Mouse (Mus musculus) CH12.LX (cell line): ENCODE measurements around the gene Gm49450.

Experiments
- CTCF ChIP-seq, 2 experiments: IDR thresholded peaks in 1 of 2; conservative IDR thresholded peaks in 1 of 2; 2 replicates each; pipeline ENCODE4 v1.5.1; 2011 to 2012; ENCODE audit warnings: low read depth in 2 of 2, low read length in 2 of 2, improper control_type of control experiment in 1 of 2, inconsistent platforms in 1 of 2, mild to moderate bottlenecking in 1 of 2, moderate library complexity in 1 of 2
- EP300 ChIP-seq: IDR thresholded peaks from 2 replicates; pipeline ENCODE4 v1.6.1; 2011; ENCODE audit warnings: low read length, improper control_type of control experiment
- ETS1 ChIP-seq: conservative IDR thresholded peaks from 2 replicates; pipeline ENCODE4 v1.6.1; 2012; ENCODE audit warnings: low read depth, mild to moderate bottlenecking, inconsistent platforms, low read length, improper control_type of control experiment, moderate library complexity
- GABPA ChIP-seq: IDR thresholded peaks from 2 replicates; pipeline ENCODE4 v1.6.1; 2012; ENCODE audit warnings: low read depth, low read length, improper control_type of control experiment, inconsistent platforms; ENCODE audit not compliant: insufficient replicate concordance
- IRF4 ChIP-seq: IDR thresholded peaks from 2 replicates; pipeline ENCODE4 v1.6.1; 2014; ENCODE audit warnings: low read depth, mild to moderate bottlenecking, inconsistent platforms, low read length, improper control_type of control experiment
- JUND ChIP-seq: conservative IDR thresholded peaks from 2 replicates; pipeline ENCODE4 v1.6.1; 2011; ENCODE audit warnings: low read depth, low read length, improper control_type of control experiment
- MYC ChIP-seq: IDR thresholded peaks from 2 replicates; pipeline ENCODE4 v1.6.1; 2011; ENCODE audit warnings: low read depth, mild to moderate bottlenecking, improper control_type of control experiment, low read length
- NRF1 ChIP-seq: IDR thresholded peaks from 2 replicates; pipeline ENCODE4 v1.6.1; 2014; ENCODE audit warnings: low read depth, mild to moderate bottlenecking, inconsistent platforms, low read length, improper control_type of control experiment, moderate library complexity
- POLR2A ChIP-seq: IDR thresholded peaks from 2 replicates; pipeline ENCODE4 v1.6.1; 2011; ENCODE audit warnings: low read depth, mild to moderate bottlenecking, improper control_type of control experiment, low read length
- POLR2AphosphoS2 ChIP-seq: IDR thresholded peaks from 2 replicates; pipeline ENCODE4 v1.6.1; 2011; ENCODE audit warnings: low read depth, low read length, improper control_type of control experiment
- SMC3 ChIP-seq: IDR thresholded peaks from 2 replicates; pipeline ENCODE4 v1.6.1; 2011; ENCODE audit warnings: low read depth, low read length, improper control_type of control experiment
- TCF12 ChIP-seq: IDR thresholded peaks from 2 replicates; pipeline ENCODE4 v1.6.1; 2014; ENCODE audit warnings: low read depth, mild to moderate bottlenecking, inconsistent platforms, low read length, improper control_type of control experiment
- ZC3H11A ChIP-seq: IDR thresholded peaks from 2 replicates; pipeline ENCODE4 v1.6.1; 2012; ENCODE audit warnings: low read depth, mild to moderate bottlenecking, inconsistent platforms, low read length, improper control_type of control experiment

DNA sequence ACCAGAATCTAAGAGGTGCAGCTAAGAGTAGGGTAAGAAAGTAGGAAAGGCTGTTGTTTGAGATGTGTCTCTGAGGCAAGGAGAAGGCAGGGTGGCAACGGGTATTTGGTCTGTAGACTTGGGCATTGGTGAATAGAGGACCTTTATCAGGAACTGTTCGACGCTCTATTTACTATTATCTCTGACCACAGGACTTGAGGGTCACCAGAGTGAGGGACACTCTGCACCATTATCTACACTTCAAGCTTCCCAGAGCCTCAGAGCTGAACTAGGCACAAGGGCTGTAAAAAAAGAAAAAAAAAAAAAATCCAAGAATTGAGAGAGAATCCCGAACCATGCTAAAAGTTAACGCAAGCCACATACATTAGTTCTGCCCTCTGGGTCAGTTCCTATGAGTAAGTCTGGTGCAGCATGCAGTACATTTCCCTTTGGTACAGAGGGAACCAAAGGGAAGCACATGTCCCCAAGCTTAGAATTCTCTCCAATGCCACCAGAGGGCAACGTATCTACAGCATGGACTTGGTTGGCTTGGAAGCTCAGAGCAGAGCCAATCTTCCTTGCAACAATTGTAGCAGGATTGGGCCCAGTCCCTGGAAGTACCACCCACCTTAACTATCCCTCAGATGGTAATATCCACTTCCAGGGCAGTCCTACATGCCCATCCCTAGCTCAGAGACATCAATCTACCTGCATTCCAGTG, 61.3 kb downstream of the Gm49450 start:
- peak; percentile 78 to 97 for TF ChIP-seq CTCF (conservative IDR thresholded peaks at IDR 0.05 in 1 of 2, IDR thresholded peaks at IDR 0.05 in 1 of 2; ENCODE audit: low read depth in 2 of 2, low read length in 2 of 2)
- TF ChIP-seq GABPA = no peak
- peak; percentile 6; the same call in 1 of the 2 replicates for TF ChIP-seq IRF4
- peak; percentile 99 for TF ChIP-seq MYC
- peak; percentile 18; the same call in 1 of the 2 replicates for TF ChIP-seq JUND
- no peak for TF ChIP-seq POLR2A
- TF ChIP-seq POLR2AphosphoS2 = no peak
- TF ChIP-seq ZC3H11A = peak; percentile 39
- no peak for TF ChIP-seq EP300
- no peak for TF ChIP-seq NRF1
- no peak for TF ChIP-seq ETS1
- TF ChIP-seq SMC3 = peak; percentile 93
- 0 out of 2 replicates have a peak, but pooled peaks have one; percentile 8 for TF ChIP-seq TCF12
